Mouse (Mus musculus) heart, postnatal 0 days (tissue): ENCODE measurements around the gene Sost. TPM values are rescaled to one million over a fixed set of nuclear protein-coding genes. Genes with fewer than 3 reads are reported as not detected.

Experiments
- ATAC-seq: fragments of 200-750 bp; cut with Nextera tagmentation; 2 replicates; pipeline ENCODE4 v1.8.0; 2017; ENCODE audit warnings: low read depth, moderate number of reproducible peaks, moderate library complexity; ENCODE audit not compliant: insufficient read depth
- DNase-seq: peaks from one replicate; pipeline ENCODE4 v3.0.0-alpha.2; 2016; ENCODE audit warnings: low spot score
- H3K27ac ChIP-seq: fragments of 300-500 bp; sonication (generic); 2 replicates; pipeline ENCODE4 v1.5.1; 2014; ENCODE audit warnings: low read depth, mild to moderate bottlenecking
- H3K27me3 ChIP-seq: fragments of 300-500 bp; sonication (generic); 2 replicates; pipeline ENCODE4 v1.6.1; 2014; ENCODE audit warnings: low read length, mixed read lengths; ENCODE audit not compliant: control insufficient read depth, insufficient read depth
- H3K36me3 ChIP-seq: fragments of 300-500 bp; sonication (generic); replicated peaks from 2 replicates; pipeline ENCODE4 v1.6.1; 2014; ENCODE audit warnings: low read length, mixed read lengths; ENCODE audit not compliant: control insufficient read depth, insufficient read depth
- H3K4me1 ChIP-seq: fragments of 300-500 bp; sonication (generic); 2 replicates; pipeline ENCODE4 v1.6.1; 2014; ENCODE audit warnings: antibody characterized with exemption; ENCODE audit not compliant: control insufficient read depth, insufficient read depth
- H3K4me2 ChIP-seq: fragments of 300-500 bp; sonication (generic); 2 replicates; pipeline ENCODE4 v1.6.1; 2014; ENCODE audit warnings: low read depth, mild to moderate bottlenecking, low read length, moderate library complexity
- H3K4me3 ChIP-seq: fragments of 300-500 bp; sonication (generic); 2 replicates; pipeline ENCODE4 v1.5.1; 2014; ENCODE audit warnings: low read depth, low read length
- H3K9ac ChIP-seq: fragments of 300-500 bp; sonication (generic); replicated peaks from 2 replicates; pipeline ENCODE4 v1.6.1; 2014; ENCODE audit warnings: low read depth, low read length, mixed read lengths
- H3K9me3 ChIP-seq: fragments of 300-500 bp; sonication (generic); replicated peaks from 2 replicates; pipeline ENCODE4 v1.6.1; 2016; ENCODE audit warnings: low read length; ENCODE audit not compliant: control insufficient read depth
- CTCF ChIP-seq: IDR thresholded peaks from 2 replicates; pipeline ENCODE4 v1.5.1; 2016; ENCODE audit warnings: antibody characterized with exemption, control low read depth, low read depth
- EP300 ChIP-seq: IDR thresholded peaks from 2 replicates; pipeline ENCODE4 v1.6.1; 2016; ENCODE audit warnings: antibody characterized with exemption, low read depth
- WGBS: fragments of 180-500 bp; shearing (Covaris S2); extraction: QIAGEN DNeasy Blood & Tissue Kit; methylation state at CpG from one replicate; pipeline ENCODE4 v1.1.7; 2014; 5-methylcytosine and 5-hydroxymethylcytosine counted together
- polyA plus RNA-seq: library from polyadenylated mRNA; unstranded; fragments of >200 nt; fragmentation: Nextera tagmentation; extraction: Ambion mirVana; gene quantifications from 2 replicates; pipeline ENCODE4 v1.2.1, GENCODE M21; 2015
- total RNA-seq: library from RNA; depleted of rRNA; stranded (reverse); fragments of >200 nt; gene quantifications from 2 replicates; pipeline ENCODE4 v1.2.3, GENCODE M21; 2014; ENCODE audit warnings: low replicate concordance; rRNA removed

The Sost gene
- 6.5 and 21.2 TPM in 2 replicates for total RNA-seq
- polyA plus RNA-seq: 2.7 and 2.8 TPM in 2 replicates

DNA sequence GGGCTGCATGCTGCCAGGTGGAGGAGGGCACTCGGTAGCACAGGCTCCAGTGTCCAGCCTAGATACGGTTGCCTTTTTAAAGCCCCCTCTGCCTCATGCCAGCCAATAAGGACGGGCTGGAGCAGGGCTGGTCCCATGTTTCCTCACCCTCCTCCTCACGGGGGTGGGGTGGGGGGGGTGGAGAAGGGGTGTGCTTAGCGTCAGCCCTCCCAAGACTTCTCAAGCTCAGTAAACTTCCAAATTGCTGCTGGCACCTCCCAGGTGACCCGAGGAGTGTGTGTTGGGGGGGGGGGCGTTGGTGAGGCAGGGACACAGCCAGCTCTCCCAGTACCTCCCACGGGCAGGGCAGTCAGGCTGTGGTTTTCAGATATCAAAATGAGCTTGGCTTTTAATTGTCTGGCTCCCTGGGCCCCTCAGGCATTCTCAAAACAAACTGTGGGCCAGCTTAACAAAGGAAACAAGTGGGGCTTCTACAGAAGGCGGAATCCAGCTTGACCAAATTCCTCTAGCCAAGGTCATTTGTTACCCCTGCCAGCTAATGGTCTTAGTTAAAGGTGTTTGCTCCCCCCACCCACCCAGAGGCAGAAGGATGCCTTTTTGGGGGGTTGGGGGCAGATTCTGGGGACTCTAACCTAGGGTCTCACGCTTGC, at the start of gene Sost:
Sost (minus strand) TSS at position 51 of the 650 bp plus-strand sequence.
- 30% methylated on average over 10 of the region's 10 CpGs for WGBS
- Histone ChIP-seq H3K9ac (0 out of 2 replicates have a peak within 1 kb of the TSS, but pooled peaks have one; percentile 12), H3K27me3 (peaks cover 53% of the 10 kb centered on the region), H3K9me3 (no peaks in the 10 kb centered on the region), H3K4me3 (no peak within 1 kb of the TSS), H3K4me1 (peaks cover 21% of the 10 kb centered on the region), H3K36me3 (0 out of 2 replicates have a peak, but pooled peaks cover under 1% of the 10 kb centered on the region), H3K4me2 (peak within 1 kb of the TSS; percentile 2; the same call in 1 of the 2 replicates), H3K27ac (no peak within 1 kb of the TSS)
- TF ChIP-seq CTCF: no peak
- TF ChIP-seq EP300: no peak
- DNase-seq (no peak), ATAC-seq (no peak)

DNA sequence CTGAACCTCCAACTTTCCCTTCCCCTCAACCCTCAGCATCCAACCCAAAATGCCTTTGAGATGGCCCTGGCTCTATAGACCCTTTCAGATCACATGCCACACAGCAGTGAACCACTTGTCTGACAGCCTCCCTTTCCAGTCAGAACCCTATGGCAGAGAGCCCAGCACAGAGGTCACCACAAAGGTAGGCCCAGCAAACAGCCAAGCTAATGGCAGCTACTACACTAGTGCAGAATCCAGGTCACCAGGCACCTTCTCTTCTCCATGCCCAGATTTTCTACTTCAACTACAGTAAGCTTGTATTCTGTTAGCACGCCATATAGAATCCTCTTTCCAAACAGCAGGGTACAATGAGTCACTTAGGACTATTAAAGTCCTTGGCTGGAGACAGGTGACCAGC, 49.3 kb upstream of the Sost start:
- Histone ChIP-seq H3K9ac (no peak overlapping the region; the same call in 1 of the 2 replicates), H3K9me3 (no peaks in the 10 kb centered on the region), H3K36me3 (0 out of 2 replicates have a peak, but pooled peaks cover 10% of the 10 kb centered on the region), H3K27ac (peak overlapping the region; percentile 67), H3K4me2 (no peak overlapping the region), H3K4me1 (peaks cover 13% of the 10 kb centered on the region), H3K4me3 (no peak overlapping the region), H3K27me3 (no peaks in the 10 kb centered on the region)
- ATAC-seq (peak; percentile 78), DNase-seq (peak; percentile 58)
- 86% methylated on average over 1 of the region's 1 CpGs for WGBS
- TF ChIP-seq EP300: no peak
- no peak for TF ChIP-seq CTCF

DNA sequence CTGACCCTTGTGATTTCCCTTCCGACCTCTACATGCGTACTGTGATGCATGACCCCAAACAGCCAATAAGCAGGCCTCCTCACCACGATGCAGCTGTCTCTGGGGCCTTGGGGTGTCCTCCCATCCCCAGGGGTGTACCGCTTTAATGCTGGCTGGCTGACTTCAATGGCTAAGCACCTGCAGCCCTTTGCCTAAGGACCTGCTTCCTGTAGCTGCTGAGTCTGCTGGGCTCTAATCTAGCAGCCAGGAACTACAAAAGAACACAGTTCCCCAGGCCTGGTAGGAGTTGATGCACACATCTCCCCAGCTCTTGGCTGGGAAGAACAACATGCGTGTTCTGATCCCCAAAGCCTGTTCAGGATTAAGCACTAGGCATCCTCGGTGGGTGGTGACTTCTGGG, 48.7 kb upstream of the Sost start:
- Histone ChIP-seq H3K9ac (no peak overlapping the region), H3K4me3 (no peak overlapping the region), H3K27me3 (no peaks in the 10 kb centered on the region), H3K4me1 (peaks cover 13% of the 10 kb centered on the region), H3K4me2 (no peak overlapping the region), H3K36me3 (0 out of 2 replicates have a peak, but pooled peaks cover 10% of the 10 kb centered on the region), H3K27ac (no peak overlapping the region), H3K9me3 (no peaks in the 10 kb centered on the region)
- 80% methylated on average over 6 of the region's 6 CpGs for WGBS
- no peak for ATAC-seq
- no peak for DNase-seq
- TF ChIP-seq EP300 (no peak), CTCF (no peak)

DNA sequence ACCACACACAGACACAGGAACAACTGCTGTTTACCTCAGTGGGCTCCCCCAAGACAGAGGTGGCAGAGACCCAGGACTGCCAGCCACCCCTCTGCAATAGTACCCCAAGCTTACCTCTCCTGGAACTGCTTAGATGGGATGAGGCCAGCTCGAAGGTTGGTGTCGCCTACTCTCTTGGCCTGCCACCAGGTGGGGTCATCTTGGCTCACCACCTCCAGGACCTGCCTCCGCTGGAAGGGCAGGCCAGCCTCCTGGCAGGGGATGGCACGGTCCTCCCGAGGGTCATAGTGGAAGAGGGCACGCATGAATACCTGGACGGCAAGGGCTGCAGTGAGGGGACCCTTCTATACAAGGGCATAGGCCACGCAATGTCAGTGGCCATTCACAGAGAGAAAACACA, 46.4 kb upstream of the Sost start:
- H3K9ac ChIP-seq: no peak overlapping the region
- no peak for ATAC-seq
- 84% methylated on average over 8 of the region's 8 CpGs for WGBS
- no peak overlapping the region for H3K27ac ChIP-seq
- 0 out of 2 replicates have a peak, but pooled peaks cover 10% of the 10 kb centered on the region for H3K36me3 ChIP-seq
- H3K9me3 ChIP-seq: no peaks in the 10 kb centered on the region
- no peaks in the 10 kb centered on the region for H3K27me3 ChIP-seq
- peaks cover 13% of the 10 kb centered on the region for H3K4me1 ChIP-seq
- H3K4me2 ChIP-seq: no peak overlapping the region
- no peak for TF ChIP-seq EP300
- no peak for TF ChIP-seq CTCF
- DNase-seq: no peak
- H3K4me3 ChIP-seq: no peak overlapping the region

DNA sequence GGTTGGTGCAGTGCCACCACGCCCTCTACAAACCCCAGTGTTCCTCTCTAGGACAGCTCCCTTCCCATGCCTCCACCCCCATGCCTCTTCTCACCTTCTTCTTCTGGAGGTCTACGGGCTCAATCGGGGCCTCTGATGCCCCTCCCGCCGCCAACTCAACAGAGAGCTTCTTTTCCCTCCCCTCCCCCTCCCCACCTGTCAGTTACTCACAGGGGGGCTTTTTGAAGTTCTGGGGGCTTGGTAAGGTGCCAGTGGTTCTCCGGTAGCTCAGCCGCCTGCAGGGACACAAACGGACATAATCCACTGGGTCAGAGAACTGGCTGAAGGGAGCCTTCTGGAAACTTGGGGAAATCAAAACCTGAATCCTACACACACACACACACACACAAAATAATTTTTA, 44.7 kb upstream of the Sost start:
- 72% methylated on average over 8 of the region's 8 CpGs for WGBS
- Histone ChIP-seq H3K36me3 (0 out of 2 replicates have a peak, but pooled peaks cover 10% of the 10 kb centered on the region), H3K27ac (no peak overlapping the region), H3K9ac (no peak overlapping the region), H3K4me2 (no peak overlapping the region), H3K4me1 (peaks cover 10% of the 10 kb centered on the region), H3K9me3 (no peaks in the 10 kb centered on the region), H3K4me3 (no peak overlapping the region), H3K27me3 (no peaks in the 10 kb centered on the region)
- ATAC-seq: no peak
- TF ChIP-seq CTCF (no peak), EP300 (no peak)
- DNase-seq: no peak
